Mouse (Mus musculus) cortical plate, adult 2 months (tissue): ENCODE data around the gene Ankrd39. TPM values are rescaled to one million over a fixed set of nuclear protein-coding genes. Genes with fewer than 3 reads are reported as not detected.

ENCODE experiments used
- H3K27ac ChIP-seq: fragments of 200-500 bp; 2 replicates; pipeline ENCODE4 v1.5.1; 2012; ENCODE audit warnings: low read length, control low read depth, inconsistent platforms; ENCODE audit not compliant: insufficient read depth
- H3K4me1 ChIP-seq: fragments of 200-500 bp; 2 replicates; pipeline ENCODE4 v1.6.1; 2011; ENCODE audit warnings: low read length; ENCODE audit not compliant: control insufficient read depth, insufficient read depth
- H3K4me3 ChIP-seq: fragments of 200-500 bp; 2 replicates; pipeline ENCODE4 v1.5.1; 2011; ENCODE audit warnings: mild to moderate bottlenecking, low read length, control low read depth; ENCODE audit not compliant: insufficient read depth
- CTCF ChIP-seq: fragments of 200-500 bp; IDR thresholded peaks from 2 replicates; pipeline ENCODE4 v1.5.1; 2011; ENCODE audit warnings: mild to moderate bottlenecking, control low read depth, low read length; ENCODE audit not compliant: insufficient read depth; ENCODE audit errors: extremely low read depth
- POLR2A ChIP-seq: fragments of 200-500 bp; IDR thresholded peaks from 2 replicates; pipeline ENCODE4 v1.6.1; 2011; ENCODE audit warnings: mild to moderate bottlenecking, low read length, control low read depth; ENCODE audit not compliant: insufficient read depth; ENCODE audit errors: extremely low read depth
- polyA plus RNA-seq: library from polyadenylated mRNA; depleted of rRNA; stranded (reverse); fragments of >200 nt; gene quantifications from 2 replicates; pipeline ENCODE4 v1.2.3, GENCODE M21; 2012

Gene Ankrd39
- polyA plus RNA-seq, 1 experiment: 20.0 TPM

DNA sequence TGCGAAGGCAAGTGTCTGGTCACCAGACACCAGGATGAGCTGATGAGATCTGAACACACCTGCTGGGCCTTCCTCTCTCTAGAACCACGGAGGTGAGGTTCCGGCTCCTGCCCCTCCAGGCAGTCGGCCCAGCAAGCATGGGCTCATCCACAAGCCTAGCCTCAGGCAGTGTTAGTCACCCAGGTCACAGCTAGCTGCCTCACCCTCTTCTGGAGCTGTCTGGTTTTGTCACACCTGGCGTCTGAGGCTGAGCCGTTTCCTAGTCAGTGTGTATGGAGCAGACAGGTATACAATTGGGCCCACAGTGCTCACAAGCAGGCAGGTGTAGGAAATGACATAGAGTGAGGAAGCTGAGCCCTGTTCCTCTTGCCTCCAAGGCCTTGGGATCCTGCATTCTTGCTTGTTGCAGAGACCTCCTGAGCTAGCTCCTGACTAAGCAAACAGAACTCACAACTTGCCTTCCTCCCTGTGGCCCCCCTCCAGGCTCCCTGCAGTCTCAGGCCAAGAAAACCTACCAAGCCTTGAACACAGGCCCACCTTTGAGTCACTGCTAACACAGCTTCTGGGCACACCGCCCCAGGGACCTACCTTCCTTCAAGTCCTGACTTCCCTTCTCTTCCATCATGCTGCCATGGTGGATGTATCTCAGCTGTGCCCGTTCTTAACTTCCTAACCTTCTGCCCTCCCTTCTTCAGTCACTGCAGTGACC, 36.3 kb upstream of the Ankrd39 start:
- TF ChIP-seq CTCF (no peak), POLR2A (no peak)
- no peak overlapping the region for H3K4me3 ChIP-seq
- no peak overlapping the region for H3K27ac ChIP-seq
- H3K4me1 ChIP-seq: no peaks in the 10 kb centered on the region; the same call in 1 of the 2 replicates

DNA sequence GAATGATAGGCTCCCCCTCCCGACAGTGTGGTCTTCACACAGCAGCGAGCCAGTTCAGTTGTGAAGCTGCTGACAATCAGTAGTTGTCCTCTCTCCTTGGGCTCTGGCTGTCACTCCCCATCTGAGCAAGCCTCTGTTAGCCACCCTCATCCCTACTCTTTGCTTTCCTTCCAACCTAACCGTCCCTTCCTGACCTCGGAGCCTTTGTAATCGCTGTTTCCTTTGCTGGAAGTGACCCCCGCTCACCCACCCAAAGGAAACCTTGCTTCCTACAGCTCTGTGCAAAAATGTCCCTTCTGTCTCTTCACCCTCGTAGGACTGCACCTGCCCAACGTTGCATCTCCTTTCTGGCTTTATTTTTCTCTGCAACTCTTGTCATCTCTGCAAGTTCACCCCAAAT, 35.0 kb upstream of the Ankrd39 start:
- H3K4me1 ChIP-seq: no peaks in the 10 kb centered on the region; the same call in 1 of the 2 replicates
- no peak for TF ChIP-seq POLR2A
- TF ChIP-seq CTCF: no peak
- no peak overlapping the region for H3K4me3 ChIP-seq
- no peak overlapping the region for H3K27ac ChIP-seq

DNA sequence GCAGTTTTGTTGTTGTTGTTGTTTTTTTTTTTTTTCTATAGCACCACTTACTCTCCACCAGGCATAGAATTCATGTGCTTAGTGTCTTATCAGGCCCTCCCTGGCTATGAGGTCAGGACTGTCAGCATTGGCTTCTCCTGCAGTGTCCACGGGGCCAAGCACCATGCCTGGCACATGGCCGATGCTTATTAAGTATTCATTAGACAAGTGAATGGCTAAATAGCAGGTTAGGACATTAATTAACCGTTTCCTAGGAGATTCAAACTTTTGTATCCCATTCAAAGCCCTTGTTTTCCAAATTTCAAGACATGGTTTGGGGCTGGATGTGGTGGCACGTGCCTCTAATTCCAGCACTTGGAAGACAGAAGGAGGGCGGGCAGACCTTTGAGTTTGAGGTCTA, 34.0 kb upstream of the Ankrd39 start:
- H3K4me1 ChIP-seq: no peaks in the 10 kb centered on the region; the same call in 1 of the 2 replicates
- no peak overlapping the region for H3K27ac ChIP-seq
- H3K4me3 ChIP-seq: no peak overlapping the region
- TF ChIP-seq CTCF (no peak), POLR2A (no peak)

DNA sequence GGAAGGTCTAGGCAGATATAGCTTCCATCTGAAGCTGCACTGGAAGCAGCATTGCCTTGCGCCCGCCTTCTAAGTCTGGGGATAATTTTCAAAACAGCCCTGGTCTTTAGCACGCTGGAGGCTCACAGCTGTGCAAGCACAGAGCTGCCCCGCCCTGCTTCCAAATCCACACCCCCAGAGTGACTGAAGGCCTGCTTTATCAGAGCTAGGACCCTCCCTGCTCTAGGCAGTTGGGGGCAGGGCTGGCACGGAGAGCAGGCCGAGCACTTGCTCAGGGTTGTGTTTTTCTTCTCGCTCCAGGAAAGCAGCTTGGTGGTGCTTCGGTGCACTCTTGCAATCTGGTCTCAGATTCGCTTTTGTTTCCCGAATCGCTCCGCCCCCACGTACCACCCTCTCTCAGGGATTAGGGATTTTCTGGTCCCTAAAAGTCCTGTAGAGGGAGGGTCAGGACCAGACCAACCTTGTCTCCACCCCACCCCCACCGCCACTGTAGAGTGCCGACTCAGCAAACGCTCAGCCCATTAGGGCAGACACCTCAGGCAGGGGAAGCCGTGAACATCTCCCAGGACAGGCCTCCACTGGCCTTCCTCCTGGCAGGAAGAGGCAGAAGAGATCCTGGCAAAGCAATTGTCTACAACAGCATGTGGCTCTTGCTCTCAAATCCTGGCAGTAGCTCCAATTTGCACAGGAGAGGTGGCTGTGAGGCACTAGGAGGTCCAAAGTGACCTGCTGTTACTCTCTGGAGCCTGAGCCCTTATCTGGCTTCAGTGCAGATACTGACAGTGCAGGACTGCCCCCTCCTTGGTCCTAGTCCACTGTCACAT, 33.4 kb upstream of the Ankrd39 start:
- Histone ChIP-seq H3K27ac (no peak overlapping the region), H3K4me1 (no peaks in the 10 kb centered on the region; the same call in 1 of the 2 replicates), H3K4me3 (0 out of 2 replicates have a peak overlapping the region, but pooled peaks have one; percentile 0)
- no peak for TF ChIP-seq CTCF
- TF ChIP-seq POLR2A: peak; percentile 32; the same call in 1 of the 2 replicates

- no peak overlapping the region for H3K4me3 ChIP-seq
- no peaks in the 10 kb centered on the region; the same call in 1 of the 2 replicates for H3K4me1 ChIP-seq
- H3K27ac ChIP-seq: no peak overlapping the region
- TF ChIP-seq POLR2A: no peak
- no peak for TF ChIP-seq CTCF
These were observed 32.7 kb upstream of the Ankrd39 start for GRCm38 (mm10) chr1:36579974-36580383.

- Histone ChIP-seq H3K4me3 (no peak overlapping the region), H3K27ac (no peak overlapping the region), H3K4me1 (no peaks in the 10 kb centered on the region; the same call in 1 of the 2 replicates)
- TF ChIP-seq CTCF (no peak), POLR2A (no peak)
These were observed 29.9 kb upstream of the Ankrd39 start for GRCm38 (mm10) chr1:36576991-36577675.

DNA sequence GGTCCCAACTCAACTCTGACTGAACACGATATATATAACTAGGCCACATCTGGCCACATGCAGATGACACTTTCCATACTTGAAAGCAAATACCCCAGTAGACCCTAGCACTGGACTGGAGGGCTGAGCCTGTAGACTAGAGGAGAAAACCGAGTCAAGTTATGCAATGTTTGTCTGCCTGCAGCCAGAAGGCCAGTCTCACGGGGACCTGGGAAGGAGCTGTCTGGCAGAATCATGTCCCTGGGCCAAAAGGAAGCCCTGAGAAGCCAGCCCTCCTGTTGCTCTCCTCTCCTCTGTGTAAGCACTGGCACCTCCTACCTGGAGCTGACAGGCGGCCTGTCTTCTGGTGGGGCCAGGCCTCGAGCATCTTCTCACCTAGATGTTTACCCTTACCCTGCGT, 28.1 kb upstream of the Ankrd39 start:
- TF ChIP-seq POLR2A (no peak), CTCF (no peak)
- Histone ChIP-seq H3K4me3 (no peak overlapping the region), H3K27ac (no peak overlapping the region), H3K4me1 (no peaks in the 10 kb centered on the region; the same call in 1 of the 2 replicates)

DNA sequence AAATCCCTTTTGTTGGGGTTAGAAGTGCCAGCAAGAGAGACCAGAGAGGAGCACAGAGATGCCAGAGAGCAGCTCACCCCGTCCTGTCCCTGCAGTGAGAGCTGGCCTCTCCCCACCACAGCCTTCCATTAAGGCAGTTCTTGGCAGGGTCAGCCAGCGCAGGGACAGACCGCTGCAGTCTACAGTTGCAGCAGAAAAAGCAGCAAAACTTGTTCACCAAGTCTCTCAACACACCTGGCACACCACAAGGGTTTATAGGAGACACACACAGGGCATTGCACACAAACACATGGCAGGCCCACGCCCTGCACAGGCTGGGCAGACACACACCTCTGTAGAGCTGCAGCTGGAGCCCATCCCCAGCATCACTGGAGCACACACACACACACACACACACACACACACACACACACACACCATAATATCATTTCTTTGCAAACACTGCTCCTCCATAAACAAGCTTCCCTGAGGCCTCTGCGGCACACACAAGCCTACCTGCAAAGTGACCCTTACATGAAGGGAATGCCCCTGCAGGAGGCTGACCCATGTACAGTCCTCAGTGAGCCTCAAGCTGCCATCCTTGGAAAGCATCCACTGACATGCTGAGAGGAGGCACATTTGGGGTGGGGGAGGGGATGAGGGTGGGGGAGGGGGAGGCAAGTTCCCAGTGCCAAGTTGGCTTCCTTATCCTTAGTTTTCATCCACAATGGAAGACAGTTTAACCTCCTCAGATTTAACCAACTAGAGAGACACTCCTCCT, 27.1 kb upstream of the Ankrd39 start:
- no peak overlapping the region for H3K4me3 ChIP-seq
- no peak overlapping the region for H3K27ac ChIP-seq
- no peaks in the 10 kb centered on the region for H3K4me1 ChIP-seq
- TF ChIP-seq POLR2A (no peak), CTCF (no peak)

- Histone ChIP-seq H3K4me3 (no peak overlapping the region), H3K27ac (no peak overlapping the region), H3K4me1 (no peaks in the 10 kb centered on the region)
- TF ChIP-seq POLR2A (no peak), CTCF (no peak)
These were observed 26.3 kb upstream of the Ankrd39 start for GRCm38 (mm10) chr1:36573524-36573923.
